Mouse (Mus musculus): ENCODE data around the gene Macc1.
"Not testable (repeated sequence)": the region's sequence is repeated elsewhere in the genome, so short reads cannot be mapped to it uniquely, and the experiment has no call there.

Macc1 gene

GRCm38 (mm10) chr12:119313970-119314369 lies at the start of gene Macc1:
Macc1 (plus strand) TSS chr12:119314270.
- no peak for DNase-seq

- DNase-seq: no peak
These were observed 49.6 kb upstream of the Macc1 start for GRCm38 (mm10) chr12:119264506-119264905.

GRCm38 (mm10) chr12:119268723-119269122 lies 45.3 kb upstream of the Macc1 start:
- DNase-seq: no peak

GRCm38 (mm10) chr12:119270036-119270435 lies 44.0 kb upstream of the Macc1 start:
- no peak for DNase-seq

GRCm38 (mm10) chr12:119271964-119272363 lies 42.1 kb upstream of the Macc1 start:
- DNase-seq: no peak

- no peak for DNase-seq
These were observed 40.5 kb upstream of the Macc1 start for GRCm38 (mm10) chr12:119273605-119274004.

- no peak for DNase-seq
These were observed 37.8 kb upstream of the Macc1 start for GRCm38 (mm10) chr12:119276282-119276681.

- no peak for DNase-seq
These were observed 22.5 kb upstream of the Macc1 start for GRCm38 (mm10) chr12:119291618-119292017.

- no peak for DNase-seq
These were observed 10.5 kb upstream of the Macc1 start for GRCm38 (mm10) chr12:119303618-119304017.

GRCm38 (mm10) chr12:119313014-119313763 lies 881 bp upstream of the Macc1 start:
- DNase-seq: no peak

GRCm38 (mm10) chr12:119318799-119319198 lies 4.7 kb downstream of the Macc1 start:
- DNase-seq: no peak

GRCm38 (mm10) chr12:119325400-119325799 lies 11.3 kb downstream of the Macc1 start:
- DNase-seq: no peak

GRCm38 (mm10) chr12:119330644-119331043 lies 16.6 kb downstream of the Macc1 start:
- no peak for DNase-seq

- no peak for DNase-seq
These were observed 19.3 kb downstream of the Macc1 start for GRCm38 (mm10) chr12:119333376-119333775.

- not testable (repeated sequence) for DNase-seq
These were observed 38.5 kb downstream of the Macc1 start for GRCm38 (mm10) chr12:119352579-119352978.

- no peak for DNase-seq
These were observed 43.6 kb downstream of the Macc1 start for GRCm38 (mm10) chr12:119357418-119358241.

GRCm38 (mm10) chr12:119358242-119358515 lies 44.1 kb downstream of the Macc1 start:
- no peak for DNase-seq

- DNase-seq: no peak
These were observed 51.0 kb downstream of the Macc1 start for GRCm38 (mm10) chr12:119365041-119365440.

GRCm38 (mm10) chr12:119369832-119370231 lies 55.8 kb downstream of the Macc1 start:
- no peak for DNase-seq

- DNase-seq: no peak
These were observed 58.3 kb downstream of the Macc1 start for GRCm38 (mm10) chr12:119372359-119372758.

GRCm38 (mm10) chr12:119376879-119377278 lies 62.8 kb downstream of the Macc1 start:
- no peak for DNase-seq

GRCm38 (mm10) chr12:119381839-119382238 lies 67.8 kb downstream of the Macc1 start:
- no peak for DNase-seq

- DNase-seq: no peak
These were observed 72.2 kb downstream of the Macc1 start for GRCm38 (mm10) chr12:119386243-119386642.

- no peak for DNase-seq
These were observed 72.6 kb downstream of the Macc1 start for GRCm38 (mm10) chr12:119386650-119387049.
